Mouse (Mus musculus) neutrophil, adult 5-6 weeks (primary cell): ENCODE results near the gene Slc18a2. TPM values are rescaled to one million over a fixed set of nuclear protein-coding genes. Genes with fewer than 3 reads are reported as not detected.
A peak's percentile ranks its signal among the peaks of the same experiment; 100 is the strongest.

Experiments
- ATAC-seq: fragments of 151-379, 151-347 bp; 2 replicates; pipeline ENCODE4 v1.8.0; 2017; ENCODE audit warnings: mild to moderate bottlenecking, moderate TSS enrichment; ENCODE audit not compliant: insufficient number of reproducible peaks, poor library complexity, low FRiP score, severe bottlenecking; ENCODE audit errors: extremely low read depth
- total RNA-seq: library from RNA; stranded (forward); fragments of 200-1000 nt; gene quantifications from 2 replicates; pipeline ENCODE4 v1.2.3, GENCODE M21; 2017

Gene Slc18a2
- total RNA-seq, result 1.0 and 1.1 TPM in 2 replicates

DNA sequence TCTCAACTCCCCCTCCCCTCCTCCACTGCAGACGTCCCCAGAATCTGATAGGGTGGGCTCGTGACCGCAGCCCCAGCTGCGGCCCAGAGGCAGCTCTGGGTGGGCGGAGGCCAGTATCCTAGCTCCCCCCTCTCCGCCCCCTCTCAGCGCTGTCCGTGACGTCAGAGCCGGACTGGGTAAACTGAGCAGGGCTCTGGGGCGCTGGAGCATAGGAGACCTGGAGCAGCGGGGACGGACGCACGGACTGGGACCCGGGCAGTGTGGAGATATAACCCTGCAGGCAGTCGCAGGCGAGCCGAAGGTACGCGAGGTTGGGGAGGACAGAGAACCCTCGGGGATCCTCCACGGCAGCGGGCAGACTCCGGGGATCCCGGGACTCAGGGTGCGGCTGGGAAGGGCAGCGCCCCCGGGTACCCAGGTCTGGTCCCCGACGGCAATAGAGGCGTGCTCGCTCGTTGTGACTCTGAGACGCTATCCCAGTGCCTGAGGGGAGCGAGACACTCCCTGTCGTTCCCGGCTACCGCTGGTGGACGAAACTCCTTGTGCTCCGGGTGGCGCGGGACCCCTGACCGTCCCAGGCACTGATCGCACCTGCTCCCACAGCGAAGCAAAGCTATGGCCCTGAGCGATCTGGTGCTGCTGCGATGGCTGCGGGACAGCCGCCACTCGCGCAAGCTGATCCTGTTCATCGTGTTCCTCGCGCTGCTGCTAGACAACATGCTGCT is at the start of gene Slc18a2:
Slc18a2 (plus strand) TSS at position 179 of the 725 bp plus-strand sequence.
- ATAC-seq, result no peak

DNA sequence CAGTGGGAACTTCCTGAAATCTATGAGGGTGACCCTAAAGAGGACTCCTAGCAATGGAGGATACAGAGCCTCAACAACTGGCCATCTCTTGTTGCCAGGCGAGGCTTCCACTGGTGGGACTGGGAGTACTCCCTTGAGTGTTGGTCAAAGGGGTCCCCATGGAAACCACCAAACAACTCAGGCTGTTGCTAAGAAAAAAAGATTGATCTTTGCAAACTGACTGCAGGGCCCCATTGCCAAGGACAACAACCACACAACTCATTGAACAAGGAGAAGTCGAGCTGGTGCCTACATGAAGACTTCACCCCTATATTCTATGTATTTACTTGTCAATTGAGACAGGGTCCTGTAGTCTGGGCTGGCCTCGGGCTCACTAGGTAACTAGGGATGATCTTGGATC is 43.8 kb upstream of the Slc18a2 start:
- ATAC-seq, result no peak

DNA sequence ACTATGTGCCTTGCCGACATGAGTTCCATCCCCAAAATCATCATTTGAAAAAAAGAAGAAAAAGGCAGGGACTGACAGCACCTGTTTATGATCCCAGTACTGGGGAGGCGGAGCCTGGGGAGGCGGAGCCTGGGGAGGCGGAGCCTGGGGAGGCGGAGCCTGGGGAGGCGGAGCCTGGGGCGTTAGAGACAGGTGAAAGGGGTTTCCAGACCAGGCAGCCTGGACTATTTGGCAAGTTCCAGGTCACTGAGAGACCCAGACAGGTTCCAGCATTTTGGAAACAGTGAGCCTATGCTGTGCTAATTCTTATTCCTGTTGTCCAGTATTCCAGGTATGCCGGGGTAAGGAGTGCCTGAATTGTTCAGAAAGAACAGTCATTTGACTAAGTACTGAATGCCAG is 41.7 kb upstream of the Slc18a2 start, which contains the start of gene Kcnk18:
Kcnk18 (plus strand) TSS at position 224 of the 400 bp plus-strand sequence.
- no peak for ATAC-seq

- ATAC-seq, result no peak
Measured at GRCm38 (mm10) chr19:59221131-59221530, 39.6 kb upstream of the Slc18a2 start.

- no peak for ATAC-seq
Measured at GRCm38 (mm10) chr19:59228376-59228775, 32.3 kb upstream of the Slc18a2 start.

DNA sequence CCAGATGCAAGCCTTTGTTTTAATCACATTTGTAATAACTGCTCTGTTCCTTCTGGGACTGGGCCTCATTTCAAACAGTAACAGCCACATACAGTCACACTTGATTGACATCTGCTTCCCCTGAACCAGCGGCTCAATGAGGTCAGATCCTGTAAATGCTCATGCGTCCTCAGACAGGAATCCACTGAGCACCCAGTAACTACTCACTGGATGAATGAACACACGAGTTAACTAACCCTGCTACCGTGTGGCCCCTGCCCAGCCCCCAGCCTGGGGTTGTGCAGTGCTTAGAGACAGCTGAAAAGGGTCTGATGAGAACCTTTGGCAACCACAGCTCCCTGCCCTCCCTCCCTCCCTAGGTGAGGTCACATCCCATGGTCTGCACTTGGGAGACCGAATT is 27.9 kb upstream of the Slc18a2 start:
- ATAC-seq, result no peak

DNA sequence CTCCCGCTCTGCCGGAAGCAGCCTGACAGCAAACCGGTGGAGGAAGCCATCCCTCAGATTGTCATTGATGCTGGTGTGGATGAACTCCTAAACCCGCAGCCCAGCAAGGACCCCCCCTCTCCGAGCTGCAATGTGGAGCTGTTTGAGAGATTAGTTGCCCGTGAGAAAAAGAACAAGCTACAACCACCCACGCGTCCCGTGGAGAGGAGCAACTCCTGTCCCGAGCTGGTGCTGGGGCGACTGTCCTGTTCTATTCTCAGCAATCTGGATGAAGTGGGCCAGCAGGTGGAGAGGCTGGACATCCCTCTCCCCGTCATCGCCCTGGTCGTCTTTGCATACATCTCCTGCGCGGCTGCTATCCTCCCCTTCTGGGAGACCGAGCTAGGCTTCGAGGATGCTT is 25.7 kb upstream of the Slc18a2 start:
- ATAC-seq, result no peak

DNA sequence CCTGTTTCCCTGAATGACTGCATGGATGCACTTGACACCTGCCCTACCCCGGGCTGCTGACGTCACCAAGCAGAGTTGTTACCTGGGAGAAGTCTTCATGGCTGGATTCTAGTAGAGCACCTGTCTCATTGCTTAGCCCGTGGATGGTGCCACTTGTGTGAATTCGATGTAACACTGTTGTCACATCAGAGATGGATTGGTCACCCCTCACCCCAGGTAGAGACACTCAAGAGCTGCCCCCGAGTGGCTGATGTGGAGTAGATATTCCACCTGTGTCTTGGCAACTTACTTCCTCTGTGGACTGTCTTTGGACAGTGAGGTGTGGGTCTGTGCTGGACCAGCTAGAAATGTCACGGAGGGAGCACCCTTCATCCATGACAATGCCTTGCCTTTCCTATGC is 24.6 kb upstream of the Slc18a2 start:
- ATAC-seq, result no peak

DNA sequence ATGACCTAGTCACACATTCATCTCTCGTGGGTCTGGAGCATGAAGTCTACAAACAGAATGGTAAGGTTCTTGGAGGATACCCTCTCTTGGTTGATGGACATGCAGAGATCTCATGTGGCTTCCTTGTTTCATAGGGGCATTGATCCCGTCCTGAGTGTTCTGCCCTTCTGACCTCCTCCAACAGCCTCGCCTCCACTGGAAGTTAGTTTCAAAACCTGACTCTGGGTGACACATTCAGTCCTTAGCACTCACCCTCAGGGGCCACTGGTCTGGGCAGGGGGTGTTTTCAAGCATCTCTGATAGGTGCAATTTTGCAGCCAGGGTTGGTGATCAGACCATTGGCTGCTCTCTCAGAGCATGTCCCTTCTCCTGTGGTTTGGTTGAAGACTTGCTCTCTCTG is 22.1 kb upstream of the Slc18a2 start:
- ATAC-seq, result no peak

DNA sequence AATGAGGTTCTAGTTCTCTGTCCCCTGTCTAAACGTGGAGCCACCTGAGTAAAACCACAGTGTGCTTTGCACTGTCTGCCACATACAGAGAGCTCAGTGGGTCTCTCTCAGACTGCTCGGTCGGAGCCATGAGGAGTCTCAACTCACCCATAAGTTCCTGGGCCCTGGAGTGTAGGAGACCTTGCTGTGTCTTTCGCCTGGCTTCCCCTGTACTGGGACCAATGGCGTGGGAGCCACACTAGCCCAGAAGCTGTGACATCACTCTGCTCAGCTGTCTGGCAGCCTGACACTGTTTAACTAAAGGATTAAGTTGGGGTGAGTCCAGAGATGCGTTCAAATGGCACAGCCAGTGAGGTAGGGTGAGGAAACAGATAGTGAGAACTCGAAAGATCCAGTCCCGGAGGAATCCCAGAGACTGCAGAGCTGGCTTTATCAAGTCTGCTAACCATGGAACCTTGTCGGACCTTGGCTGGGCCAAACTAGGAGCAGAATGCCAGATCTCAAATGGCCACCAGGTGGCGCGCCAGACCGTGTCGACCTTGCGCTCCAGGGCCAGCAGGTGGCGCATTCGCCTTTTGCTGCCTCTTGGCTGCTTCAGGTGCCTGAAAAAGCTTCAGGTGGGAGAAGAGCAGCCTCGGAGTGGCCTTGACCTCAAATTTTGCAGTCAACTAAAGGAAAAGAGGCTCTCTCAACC is 21.4 kb upstream of the Slc18a2 start:
- peak; percentile 76 for ATAC-seq

DNA sequence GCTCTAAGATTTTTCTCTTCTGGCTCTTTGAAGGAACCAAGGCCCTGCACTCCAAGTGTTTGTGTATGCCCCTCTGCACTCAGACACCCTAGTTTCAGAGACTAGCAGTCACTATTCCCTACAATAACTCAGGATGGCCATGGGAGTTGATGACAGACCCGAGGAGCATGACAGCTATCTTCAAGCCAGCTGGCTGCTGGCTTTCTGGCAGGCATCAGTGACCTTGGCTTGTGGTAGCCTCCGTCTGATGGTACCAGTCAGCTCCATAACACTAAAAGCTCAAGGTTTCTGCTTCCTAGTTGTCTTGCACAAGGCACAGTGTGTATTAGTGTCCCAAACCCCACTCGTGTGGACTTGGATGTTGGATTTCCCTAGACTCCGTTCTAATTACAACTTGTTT is 18.7 kb upstream of the Slc18a2 start:
- no peak for ATAC-seq

- no peak for ATAC-seq
Measured at GRCm38 (mm10) chr19:59243057-59243456, 17.6 kb upstream of the Slc18a2 start.

DNA sequence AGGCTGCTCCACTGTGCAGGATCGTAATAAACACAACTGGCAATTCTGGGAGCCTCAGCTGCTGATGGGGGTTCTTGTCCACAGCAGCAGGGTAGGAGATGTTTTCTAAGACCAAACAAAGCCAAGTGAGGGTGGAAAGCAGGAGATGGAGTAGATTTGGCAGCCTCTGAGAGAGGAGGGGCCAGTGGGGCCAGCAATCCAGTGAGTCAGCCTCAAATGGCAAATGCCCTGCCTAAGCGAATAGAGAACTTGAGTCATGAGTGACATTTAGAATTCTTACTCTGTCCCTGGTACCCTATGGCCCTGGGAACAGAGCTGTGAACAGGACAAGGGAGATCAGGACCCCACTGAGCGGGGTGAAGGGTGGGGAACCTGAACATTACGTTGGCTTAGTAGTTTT is 12.6 kb upstream of the Slc18a2 start:
- no peak for ATAC-seq

DNA sequence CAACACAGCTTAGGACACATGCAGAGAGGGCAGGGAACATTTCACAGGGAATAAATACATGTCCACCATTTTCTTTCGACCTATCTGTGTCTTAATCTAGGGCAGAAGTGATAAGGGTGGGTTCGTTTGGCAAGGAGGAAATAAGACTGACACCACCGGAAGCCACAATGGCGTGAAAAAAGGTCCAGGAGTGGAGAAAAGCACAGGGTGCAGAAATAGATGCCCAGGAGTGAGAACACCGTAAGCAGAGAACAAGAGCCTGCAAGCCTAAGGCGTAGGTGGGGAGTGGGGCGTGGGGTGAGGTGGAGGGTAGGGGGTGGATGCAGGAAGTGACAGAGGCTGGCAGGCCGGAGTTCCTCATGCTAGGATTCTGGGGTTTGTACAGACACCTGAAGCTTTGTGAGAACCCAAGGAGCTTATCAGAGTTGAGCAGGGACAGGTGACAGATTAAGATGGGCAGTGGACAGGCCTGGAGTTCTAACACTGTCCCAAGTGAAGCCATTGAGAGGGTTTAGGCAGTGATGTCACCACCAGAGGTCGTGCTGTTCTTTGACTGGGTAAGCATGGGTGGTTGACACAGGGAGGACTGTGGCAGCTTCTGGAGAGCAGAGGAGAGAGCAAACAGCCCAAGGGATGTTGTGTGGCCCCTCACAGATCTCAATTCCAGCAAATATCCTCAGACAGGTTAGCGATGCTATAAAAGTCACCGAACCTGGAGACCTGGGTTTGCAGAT is 12.0 kb upstream of the Slc18a2 start:
- ATAC-seq, result no peak

GRCm38 (mm10) chr19:59252651-59253050 is 8.0 kb upstream of the Slc18a2 start:
- ATAC-seq, result no peak

- no peak for ATAC-seq
Measured at GRCm38 (mm10) chr19:59259633-59260032, 1.1 kb upstream of the Slc18a2 start.

- no peak for ATAC-seq
Measured at GRCm38 (mm10) chr19:59261604-59262003, 908 bp downstream of the Slc18a2 start.

DNA sequence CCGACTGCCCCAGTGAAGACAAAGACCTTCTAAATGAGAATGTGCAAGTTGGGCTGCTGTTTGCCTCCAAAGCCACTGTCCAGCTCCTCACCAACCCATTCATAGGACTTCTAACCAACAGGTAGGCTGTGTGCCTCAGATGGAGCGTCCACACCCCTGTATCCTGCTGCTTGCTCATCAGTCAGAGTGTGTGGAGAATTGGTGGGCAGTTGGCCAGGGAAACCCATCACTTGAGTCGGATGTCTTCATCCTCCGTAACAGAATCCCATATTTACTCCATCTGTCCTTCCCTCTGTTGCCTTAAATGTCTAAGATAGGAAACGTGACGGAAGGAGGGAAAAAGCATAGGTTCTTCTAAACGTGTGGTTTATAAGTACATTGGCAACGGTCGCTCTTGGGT is 2.5 kb downstream of the Slc18a2 start:
- ATAC-seq, result no peak

DNA sequence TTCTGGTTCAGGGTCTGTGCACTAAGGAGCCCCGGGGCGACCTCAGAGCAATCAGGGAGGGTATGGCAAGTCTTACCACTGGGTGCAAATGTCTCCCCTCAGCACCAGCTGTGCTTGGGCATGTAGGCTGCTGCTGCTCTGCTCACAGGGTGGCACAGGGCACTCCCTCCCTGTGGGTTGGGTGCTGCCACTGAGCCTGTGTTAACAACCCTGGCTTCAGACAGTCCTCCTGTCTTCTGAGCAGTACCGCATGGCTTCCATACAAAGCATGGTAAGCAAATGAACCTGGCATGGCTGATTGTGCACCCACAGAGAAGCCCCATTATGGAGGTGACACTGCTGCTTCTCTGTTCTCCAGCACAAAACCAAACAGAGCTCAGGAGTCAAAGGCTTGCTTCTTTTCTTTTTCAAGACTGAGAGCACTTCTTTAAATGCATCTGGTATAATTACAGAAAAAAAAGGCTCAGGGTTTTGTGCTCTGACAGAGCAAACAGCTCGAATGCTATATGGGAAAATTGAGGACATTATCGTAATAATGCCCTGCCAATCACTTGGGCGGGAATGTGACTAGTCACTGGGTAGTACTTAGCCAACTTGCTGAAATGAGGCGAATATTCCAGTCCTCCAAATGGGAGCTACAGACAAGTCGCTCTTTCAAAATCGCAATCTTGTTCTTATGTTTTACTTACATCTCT is 4.3 kb downstream of the Slc18a2 start:
- no peak for ATAC-seq
